Mouse (Mus musculus): ENCODE results near the gene Ewsr1.
"Not testable (repeated sequence)": the region's sequence is repeated elsewhere in the genome, so short reads cannot be mapped to it uniquely, and the experiment has no call there.

Gene Ewsr1

DNA sequence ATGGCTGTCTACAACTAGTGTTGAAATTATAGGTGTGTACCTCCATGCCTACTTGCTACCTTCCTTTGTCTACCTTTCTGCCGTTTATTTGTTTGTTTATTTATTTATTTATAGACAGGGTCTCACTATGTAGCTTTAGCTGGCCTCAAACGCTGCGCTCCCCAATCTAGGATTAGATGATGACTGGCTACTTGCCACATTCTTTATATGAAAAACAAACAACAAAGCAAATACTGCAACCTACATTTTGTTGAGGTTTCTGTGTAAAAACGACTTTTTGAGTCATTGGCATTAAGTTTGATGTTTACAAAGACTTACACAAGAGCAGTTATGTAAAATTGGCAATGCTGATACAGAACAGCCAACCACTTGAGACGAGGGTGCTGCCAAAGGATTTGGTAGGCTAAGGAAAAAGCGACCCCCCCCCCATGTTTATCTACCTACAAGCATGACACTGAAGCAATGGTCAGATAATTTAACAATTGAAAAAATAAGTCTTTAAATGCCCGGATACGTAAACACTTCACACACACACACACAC is 2.5 kb downstream of the Ewsr1 start:
- no peak for DNase-seq (ENCODE audit: low spot score)

DNA sequence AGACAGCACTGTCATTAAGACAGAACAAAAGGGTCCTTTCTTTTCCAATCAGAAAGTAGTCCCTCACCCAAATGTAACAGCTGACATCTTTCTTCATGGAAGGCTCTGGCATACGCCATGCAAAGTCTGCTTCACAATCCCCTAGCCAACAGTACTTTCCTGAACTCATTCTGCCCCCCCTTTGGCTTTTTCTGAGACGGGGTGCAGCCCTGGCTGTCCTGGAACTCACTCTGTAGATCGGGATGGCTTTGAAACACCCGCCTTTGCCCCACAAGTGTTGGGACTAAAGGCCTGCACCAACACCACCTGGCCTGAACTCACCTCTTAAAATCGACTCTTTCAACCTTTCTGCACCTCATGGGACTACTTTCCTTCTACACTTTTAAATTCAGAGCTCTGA is 3.2 kb downstream of the Ewsr1 start:
- DNase-seq (ENCODE audit: low spot score), result no peak

DNA sequence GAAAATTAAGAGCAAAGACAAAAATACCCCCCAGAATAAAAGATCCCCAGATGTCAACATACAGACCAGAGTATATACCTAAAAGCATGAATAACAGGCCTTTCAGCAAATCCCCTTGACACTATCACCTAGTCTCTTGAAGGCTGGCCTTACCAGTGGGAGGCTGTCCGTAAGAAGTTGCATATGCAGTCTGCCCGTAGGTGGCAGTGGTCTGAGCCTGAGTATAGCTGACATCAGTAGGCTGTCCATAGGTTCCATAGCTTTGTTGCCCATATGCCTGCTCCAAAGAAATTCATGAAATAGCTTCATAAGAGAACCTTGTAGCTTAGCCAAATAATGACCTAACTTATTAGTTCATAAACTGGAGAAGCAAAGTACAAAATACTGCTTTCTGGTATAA is 7.4 kb downstream of the Ewsr1 start:
- no peak for DNase-seq (ENCODE audit: low spot score)

DNA sequence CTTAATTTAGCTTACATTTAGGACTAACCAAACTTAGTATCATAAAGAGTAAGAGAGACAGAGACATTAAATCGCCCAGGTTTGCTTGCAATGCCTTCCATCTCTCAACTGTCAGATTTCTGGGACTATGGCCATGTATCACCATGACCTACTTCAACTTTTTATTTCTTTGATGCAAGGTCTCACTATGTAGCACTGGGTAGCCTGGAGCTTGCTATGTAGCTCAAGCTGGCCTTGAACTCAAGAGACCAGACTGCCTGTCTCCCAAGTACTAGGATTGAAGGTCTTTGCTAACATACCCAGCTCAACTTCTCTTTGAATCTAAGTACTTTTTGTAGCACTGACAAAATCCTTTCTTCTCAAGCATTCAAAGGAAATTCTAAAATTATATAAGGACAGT is 9.9 kb downstream of the Ewsr1 start:
- no peak for DNase-seq (ENCODE audit: low spot score)

DNA sequence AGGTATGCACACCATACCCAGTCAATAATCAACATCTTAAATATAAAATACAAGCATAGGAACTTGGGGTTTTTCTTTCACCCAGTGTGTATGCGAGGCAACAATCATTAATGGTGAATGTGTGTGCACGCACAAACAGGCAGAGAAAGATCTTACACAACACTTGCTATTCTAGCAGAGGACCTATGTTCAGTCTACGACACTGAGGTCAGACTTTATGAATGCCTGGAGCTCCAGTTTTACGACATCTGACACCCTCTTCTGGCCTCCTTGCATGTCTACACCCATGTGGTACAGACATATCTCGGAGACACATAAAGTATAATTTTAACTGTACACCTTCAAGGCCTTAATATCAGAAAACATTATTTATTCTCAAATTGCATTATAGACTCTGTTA is 22.2 kb downstream of the Ewsr1 start:
- not testable (repeated sequence) for DNase-seq (ENCODE audit: low spot score)

DNA sequence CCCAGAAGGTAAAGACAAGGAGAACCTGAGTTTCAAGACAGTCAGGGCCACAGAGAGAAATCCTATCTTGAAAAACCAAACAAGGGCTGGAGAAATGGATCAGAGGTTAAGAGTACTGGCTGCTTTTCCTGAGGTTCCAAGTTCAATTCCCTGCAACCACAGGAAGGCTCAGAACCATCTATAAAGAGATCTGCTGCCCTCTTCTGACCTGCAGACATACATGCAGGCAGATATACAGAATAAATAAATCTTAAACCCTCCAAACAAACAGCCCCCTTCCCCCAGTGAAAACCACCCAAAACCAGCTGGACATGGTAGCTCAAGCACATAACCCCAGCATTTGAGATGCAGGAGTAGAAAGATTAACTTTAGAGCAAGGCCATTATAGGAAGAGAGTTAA is 23.3 kb downstream of the Ewsr1 start:
- no peak for DNase-seq (ENCODE audit: low spot score)

DNA sequence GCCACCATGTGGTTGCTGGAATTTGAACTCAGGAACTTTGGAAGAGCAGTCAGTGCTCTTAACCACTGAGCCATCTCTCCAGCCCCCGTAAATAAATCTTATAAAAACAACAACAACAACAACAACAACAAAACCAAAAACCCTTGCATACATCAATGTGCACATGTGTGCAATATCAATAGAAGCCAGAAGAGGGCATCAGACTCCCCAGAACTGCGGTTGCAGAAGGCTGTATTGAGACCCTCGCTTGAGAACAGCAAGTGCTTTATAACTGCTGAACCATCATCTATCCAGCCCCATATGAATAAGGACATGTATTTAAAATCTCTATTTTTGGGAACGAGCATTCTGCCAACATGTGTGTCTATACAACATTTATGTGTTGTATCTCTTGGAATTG is 24.2 kb downstream of the Ewsr1 start:
- no peak for DNase-seq (ENCODE audit: low spot score)

DNA sequence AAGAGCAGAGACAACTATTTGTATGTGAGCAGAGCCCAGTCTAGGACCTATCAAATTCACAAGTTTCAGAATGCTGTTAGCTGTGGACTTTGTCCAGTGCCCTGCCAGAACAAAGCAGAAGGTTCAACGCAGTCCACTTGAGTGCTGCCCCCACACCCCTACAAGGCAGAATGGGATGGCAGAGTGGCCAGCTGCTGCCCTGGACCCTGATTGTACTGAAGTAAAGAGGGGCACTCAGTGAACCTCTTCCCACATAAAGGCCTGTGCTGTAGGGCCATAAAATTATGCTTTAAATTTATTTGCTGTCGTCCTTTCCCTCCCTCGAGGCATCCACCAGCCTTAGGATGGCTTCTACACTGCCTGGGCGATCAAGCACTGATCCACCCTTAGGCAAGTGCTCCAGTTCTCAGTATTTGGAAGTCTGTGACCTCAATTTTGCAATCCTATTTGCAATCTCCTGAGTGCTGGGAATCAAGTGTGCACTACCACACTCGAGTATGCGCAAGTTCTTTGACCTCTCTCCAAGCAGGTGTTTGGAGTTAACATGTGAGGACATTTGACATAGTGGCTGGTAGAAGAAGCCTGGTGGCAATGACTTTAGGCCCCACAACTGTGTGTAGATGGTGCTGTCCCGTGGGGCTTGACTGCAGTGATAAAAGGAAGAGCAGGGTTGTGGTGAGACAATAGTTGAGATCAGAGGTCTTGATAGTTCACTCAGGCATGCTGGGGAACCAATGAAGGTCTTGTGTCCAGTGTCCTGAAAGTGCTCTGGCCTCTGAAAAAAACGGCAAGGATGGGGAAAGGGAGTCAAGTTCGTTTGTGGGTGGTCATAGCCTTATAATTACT is 30.7 kb downstream of the Ewsr1 start:
- DNase-seq (ENCODE audit: low spot score), result no peak

DNA sequence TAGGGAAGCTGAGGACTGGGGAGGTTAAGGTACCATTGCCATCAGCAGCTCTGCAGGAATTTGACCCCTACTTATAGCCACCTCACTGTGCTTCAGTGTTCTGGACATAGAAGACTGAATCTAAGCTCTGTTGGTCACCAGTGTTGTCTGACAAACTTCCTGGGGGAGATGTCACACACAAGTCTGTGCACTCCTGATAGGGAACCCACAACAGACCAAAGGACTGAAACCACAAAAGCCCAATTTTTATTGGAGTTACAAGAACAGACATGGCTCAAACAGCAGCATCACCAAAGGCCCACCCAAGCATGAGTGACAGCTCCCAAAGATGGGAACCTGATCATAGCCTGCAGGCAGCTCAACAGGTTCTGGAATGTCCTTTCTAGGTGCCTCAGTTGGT is 32.0 kb downstream of the Ewsr1 start:
- DNase-seq (ENCODE audit: low spot score), result no peak

DNA sequence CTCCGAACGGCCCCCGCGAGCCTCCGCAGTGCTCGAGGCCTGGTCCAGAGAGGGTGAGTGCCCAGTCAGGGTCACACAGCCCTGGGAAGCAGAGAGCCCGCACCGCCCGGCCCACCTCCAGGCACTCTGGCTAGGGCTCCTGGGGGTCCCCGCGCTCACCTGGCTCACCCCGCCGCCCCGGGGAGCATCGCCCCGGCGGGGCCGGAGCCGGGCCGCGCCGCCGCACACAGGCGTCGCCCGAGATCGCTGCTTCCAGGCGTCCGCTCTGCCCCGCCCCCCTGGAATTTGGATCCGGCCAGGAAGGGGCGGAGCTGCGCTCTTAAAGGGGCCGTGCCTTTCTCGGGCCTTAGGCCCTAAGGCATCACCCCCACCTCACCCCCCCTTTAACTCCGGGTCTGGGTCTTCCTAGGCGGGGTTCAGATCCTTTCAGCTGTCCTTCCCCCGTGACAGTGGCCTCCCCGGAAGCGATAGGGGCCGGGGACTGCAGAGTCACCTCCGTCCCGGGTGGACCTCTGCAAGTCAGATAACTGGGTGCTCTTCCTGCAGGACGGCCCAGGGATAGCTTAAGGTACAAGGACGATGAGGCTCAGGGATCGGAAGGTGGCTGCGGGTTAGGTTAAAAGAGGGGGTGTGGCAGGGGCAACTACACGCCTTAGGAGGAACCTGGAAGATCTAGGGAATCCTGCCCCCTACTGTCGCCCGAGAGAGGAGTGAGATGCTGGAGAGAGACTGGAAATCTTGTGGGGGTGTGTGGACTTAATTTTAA is 33.8 kb downstream of the Ewsr1 start, which contains the start of gene Gas2l1:
TSS of gene Gas2l1 (minus strand) at position 272 of the 766 bp plus-strand sequence.
- peak; percentile 91 for DNase-seq (ENCODE audit: low spot score)

DNA sequence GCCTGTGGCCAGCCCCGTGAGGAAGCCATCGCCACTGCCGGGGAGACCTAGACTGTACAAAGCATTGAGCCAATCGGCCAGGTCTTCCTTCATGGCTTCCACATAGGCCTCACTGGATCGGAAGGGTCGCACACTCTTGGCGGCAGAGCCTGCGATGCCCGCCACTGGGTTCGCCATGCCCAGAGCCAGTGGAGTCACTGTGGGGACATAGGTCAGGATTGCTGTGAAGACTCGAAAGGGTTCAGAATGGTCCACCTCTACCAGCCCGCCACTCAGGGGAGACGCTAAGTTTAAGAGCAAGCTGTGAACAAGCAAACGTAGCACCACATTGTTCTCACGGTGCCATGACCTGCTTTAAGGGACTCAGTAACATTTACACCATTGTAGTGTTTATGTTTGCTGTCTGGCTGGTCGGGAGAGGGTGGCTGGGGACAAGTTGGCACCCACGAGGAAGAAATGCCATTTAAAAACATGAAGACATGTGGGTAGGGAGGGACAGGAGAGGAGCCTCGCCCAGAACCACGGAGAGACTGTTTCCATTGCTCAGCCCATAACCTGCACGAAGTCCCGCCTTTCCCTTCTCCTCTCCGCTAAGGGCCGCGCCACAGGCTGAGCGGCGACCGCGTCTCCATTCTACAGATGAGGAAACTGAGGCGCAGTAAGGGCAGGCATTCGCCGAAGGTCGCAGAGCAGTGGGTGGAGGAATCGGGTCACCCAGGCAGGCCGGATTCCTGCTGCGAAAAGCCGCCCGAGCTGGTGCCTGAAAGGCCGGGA is 34.6 kb downstream of the Ewsr1 start:
- no peak for DNase-seq (ENCODE audit: low spot score)

DNA sequence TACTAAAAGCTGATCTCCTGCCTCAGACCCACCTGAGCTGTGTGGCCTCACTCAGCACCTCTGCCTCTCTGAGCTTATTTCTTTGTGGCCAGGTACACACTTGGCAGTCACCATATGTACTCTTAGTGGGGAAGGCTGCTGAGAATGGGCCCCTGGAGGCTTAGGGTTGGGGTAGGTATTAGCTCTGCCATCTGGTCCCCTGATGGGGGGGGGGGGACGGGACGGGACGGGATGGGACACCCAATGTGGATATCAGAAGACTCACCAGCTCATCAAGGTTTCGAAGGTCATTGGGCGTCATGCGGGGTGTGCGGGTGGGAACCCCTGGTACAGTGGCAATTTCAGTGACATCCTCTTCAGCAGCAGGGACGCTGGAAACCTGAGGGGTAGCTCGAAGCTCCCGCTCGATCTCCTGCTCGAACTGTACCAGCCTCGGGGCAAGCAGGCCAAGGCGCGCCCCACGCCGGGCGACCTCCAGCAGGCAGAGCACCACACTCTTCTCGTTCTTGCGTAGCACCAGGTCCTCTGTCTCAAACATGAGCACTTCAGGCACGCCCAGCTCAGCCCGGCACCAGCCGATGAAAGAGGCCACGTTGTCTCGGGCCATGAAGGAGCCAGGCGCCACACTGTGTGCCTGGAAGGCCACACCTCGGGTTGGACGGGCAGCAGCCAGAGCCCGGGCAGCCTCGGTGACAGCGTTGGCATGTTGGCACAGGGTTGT is 35.3 kb downstream of the Ewsr1 start:
- DNase-seq (ENCODE audit: low spot score), result peak; percentile 27

DNA sequence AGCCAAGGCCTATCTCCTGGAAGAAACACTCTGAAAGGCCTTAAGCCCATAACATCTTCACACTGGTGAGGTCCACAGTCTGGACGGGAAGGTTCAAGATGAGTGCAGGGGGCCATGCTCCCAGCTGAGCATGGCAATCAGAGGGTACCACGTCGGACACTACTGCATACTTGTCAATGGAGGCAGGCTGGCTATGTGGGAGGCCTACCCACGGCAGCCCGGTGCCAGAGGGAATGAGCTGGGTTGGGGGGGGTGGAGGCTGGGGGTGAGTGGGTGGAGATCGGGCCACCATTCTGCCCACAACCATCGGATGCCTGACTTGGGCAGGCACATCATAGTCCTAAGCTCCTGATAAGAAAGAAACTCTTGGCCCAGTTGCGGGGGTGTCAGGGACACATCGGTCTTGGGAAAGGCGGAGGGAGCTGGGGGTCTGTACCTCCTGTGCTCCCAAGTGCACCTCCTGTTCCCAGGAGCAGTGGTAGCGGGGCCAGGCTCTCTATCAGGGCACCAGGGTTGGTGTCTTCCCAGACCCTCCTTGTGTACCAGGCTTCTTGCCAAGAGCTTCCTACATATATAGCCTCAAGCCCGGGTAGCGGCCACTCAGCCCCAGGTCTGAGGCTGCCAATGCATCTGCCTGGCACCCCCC is 36.1 kb downstream of the Ewsr1 start:
- peak; percentile 40 for DNase-seq (ENCODE audit: low spot score)

DNA sequence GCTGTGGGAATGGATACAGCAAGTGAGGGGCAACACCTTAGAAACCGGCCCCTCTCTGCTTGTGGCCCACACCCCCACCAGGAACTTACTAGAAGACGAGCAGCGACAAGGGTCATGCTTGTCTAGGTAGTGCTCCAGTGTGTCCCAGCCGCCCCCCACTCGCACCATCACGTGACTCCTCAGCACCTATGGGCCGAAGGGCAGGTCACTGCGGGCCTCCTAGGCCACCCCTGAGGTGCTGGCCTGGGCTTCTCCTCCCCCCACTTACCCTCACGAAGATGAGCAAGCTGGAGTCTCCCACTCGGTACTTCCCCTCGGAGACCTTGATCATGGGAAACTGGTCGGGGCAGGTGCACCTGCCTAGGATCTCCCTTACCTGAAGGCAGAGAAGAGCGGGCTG is 36.7 kb downstream of the Ewsr1 start:
- peak; percentile 29 for DNase-seq (ENCODE audit: low spot score)

DNA sequence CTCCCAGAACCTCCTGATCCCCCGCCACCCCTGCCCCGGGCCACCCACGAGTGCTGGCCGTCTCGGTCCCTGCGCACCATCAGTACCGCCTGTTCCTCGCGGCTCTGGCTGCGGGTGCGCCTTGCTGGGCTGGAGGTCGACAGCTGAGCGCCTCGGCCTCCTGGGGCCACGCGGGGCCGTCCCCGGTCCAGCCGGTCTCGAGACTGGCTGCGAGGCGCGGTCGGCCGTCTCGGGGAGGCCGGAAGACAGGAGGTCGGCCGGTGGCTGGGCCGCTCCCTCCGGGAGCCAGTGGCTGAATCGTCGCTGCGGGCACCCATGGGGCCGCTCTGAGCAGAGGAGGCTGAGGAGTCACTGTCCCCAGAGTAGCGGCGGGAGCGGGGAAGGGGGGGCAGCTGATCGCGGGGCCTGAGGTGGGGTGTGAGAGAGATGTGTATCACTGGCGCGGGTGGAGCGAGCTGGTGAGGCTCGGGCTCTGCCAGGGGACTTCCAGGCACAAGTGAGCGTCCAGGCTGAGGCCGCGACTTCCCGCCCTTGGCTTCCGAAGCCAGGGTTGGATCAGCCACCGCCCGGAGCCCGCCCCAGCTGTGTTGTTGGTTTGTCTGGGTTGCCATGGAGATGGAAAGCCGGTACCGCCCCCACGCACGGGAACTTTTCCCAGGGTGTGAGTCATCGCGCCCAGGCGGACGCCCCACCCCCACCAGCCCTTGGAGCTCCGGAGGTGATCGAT is 37.5 kb downstream of the Ewsr1 start:
- peak; percentile 94 for DNase-seq (ENCODE audit: low spot score)

DNA sequence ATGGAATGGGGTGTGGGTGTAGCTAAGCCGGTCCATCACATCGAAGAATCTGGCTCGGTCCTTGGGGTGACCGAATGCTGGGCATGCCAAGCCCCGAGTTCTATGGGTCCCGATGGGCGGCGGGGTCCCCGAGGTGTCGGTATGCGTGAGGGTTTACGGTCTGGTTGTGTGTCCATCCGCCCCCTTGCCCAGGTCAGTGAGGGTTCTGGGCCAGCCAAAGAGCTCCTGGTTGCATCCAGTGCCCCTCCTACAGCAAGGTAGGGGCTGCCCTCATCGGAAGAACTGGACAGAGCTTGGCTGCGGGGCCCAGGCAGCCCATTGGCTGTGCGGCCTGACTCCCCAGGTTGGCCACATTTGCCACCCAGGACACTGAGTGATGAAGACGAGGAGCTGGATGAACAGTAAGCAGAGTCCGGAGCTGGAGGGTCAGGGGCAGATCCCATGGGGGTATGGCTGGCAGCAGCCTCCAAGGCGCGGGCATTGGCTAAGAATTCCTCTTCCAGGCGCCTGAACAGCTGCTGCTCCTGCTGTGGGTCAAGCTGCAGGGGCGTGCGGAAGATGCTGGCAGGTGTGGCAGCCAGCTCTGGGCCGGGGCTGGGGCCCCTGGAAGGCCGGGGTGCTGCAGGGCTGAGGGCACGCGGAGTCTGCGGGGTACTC is 38.2 kb downstream of the Ewsr1 start:
- peak; percentile 26 for DNase-seq (ENCODE audit: low spot score)

DNA sequence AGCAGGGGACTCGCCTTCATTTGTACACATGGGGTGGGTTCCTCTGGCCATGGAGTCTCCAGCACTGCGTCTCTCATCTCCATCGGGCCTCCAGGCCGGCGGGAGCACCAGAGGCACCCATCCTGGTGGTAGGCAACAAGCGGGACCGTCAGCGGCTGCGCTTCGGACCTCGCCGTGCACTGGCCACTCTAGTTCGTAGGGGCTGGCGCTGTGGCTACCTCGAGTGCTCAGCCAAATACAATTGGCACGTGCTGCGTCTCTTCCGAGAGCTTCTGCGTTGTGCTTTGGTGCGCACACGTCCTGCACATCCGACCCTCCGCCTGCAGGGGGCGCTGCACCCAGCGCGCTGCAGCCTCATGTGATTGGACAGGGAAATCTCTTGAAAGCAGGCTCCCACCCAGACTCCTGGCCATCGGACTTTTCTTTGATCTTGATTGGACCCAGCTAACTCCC is 39.3 kb downstream of the Ewsr1 start:
- DNase-seq (ENCODE audit: low spot score), result peak; percentile 46

DNA sequence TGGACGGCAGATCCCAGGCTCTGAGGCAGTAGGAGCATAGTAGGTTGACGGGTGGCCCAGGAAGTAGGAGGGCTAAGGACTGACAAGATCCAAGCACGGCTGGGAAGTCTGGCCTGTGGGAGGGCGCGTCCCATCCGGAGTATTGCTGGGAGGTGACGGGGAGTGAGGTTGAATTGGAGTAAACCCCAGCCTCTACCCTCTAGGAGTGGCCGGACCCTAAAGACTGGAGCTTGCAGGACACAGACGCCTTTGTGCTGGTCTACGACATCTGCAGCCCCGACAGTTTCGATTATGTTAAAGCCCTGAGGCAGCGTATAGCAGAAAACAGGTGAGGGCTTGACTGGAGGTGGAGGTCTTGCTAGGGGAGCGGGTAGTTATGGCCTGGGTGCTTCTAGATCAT is 39.8 kb downstream of the Ewsr1 start:
- no peak for DNase-seq (ENCODE audit: low spot score)

DNA sequence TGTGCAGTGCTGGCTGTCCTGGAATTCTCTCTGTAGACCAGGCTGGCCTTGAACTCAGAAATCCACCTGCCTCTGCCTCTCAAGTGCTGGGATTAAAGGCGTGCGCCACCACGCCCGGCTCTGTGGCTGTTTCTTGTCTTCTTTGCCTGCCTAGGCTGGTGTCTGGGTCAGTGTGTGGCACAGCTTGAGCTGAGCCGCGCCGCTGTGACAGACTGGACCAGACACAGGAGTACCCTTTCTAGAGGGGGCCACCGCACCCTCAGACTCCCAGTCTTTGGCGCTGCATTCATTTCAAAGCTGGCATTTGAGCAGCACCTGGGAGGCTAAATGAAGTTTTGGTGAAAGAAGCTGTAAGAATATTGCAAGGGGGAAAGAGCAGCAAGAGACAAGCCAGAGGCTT is 40.3 kb downstream of the Ewsr1 start:
- no peak for DNase-seq (ENCODE audit: low spot score)
